Mouse (Mus musculus) lung, adult 2 months (tissue): ENCODE measurements around the gene Phospho2.

Source experiments
- CTCF ChIP-seq: fragments of 200-500 bp; IDR thresholded peaks from 2 replicates; pipeline ENCODE4 v1.5.1; 2011; ENCODE audit warnings: mild to moderate bottlenecking, low read length, control low read depth; ENCODE audit not compliant: insufficient read depth
- POLR2A ChIP-seq: fragments of 200-500 bp; IDR thresholded peaks from 2 replicates; pipeline ENCODE4 v1.6.1; 2011; ENCODE audit warnings: low read depth, mild to moderate bottlenecking, control low read depth, low read length, borderline replicate concordance; ENCODE audit errors: extremely low read depth

DNA sequence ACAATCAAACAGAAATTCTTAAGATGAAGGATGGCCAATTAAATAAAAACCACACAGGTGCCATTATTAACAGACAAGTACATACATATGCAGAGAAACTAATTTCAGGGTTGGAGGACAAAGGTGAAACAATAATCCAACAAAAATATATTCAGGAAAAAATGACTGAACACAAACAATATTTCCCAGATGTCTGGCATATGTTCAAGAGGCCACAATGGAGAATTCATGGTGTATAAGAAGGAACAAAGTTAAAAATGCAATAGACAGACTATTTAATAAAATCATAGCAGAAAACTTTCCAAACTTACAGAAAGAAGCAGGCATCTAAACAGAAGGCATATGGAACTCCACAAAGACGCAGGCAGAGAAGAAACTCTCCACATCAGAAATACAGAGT is 24.7 kb upstream of the Phospho2 start:
- no peak for TF ChIP-seq POLR2A
- TF ChIP-seq CTCF, result no peak
